Mouse (Mus musculus) thymus, postnatal 36 days (tissue): ENCODE results near the gene Gnat3.
"Not testable (repeated sequence)": the region's sequence is repeated elsewhere in the genome, so short reads cannot be mapped to it uniquely, and the experiment has no call there.

Experiments used
- DNase-seq, 2 experiments: peaks; one replicate each; pipeline ENCODE4 v3.0.0; 2022; ENCODE audit warnings: mixed read lengths in 2 of 2

Gene Gnat3

DNA sequence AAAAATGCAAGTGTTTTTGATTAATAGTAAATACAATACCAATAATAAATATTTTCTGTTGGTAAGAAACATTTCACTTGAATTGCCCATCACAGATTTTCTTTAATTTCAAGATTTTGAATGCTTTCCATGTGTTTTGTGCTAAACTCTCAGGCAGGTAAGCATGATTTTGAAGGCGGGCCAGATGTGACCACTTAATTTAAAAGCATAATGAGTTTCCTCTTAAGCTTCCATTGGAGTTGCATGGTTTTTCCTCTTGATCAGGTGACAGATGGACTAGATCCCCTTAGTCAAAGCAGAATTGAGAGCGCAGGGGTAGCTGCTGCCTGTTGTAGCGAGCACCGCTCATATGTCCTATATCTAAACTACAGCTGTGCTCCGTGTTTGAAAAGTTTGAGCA is at the start of gene Gnat3:
TSS of gene Gnat3 (plus strand) at position 301 of the 400 bp plus-strand sequence.
- DNase-seq = no peak

DNA sequence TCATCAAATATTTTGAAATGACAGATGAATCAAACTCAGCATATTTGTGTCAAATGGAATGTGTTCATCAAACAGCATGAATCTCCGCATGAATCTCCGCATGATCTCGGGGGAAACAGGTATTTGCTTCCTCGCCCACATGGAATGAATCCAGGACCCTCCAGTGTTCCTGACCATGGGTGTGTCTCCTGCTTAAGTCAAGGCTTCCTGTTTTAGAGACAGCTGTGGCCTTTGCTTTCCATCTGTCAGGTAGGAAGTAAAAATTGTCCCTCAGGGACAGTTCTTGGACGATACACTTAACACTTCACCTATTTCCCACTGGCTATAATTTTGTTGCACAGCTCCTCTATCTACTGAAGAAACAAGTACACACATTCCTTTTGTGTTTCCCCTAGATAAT is 43.4 kb upstream of the Gnat3 start:
- DNase-seq = no peak

- no peak for DNase-seq
Measured at GRCm38 (mm10) chr5:17923648-17924047, 38.7 kb upstream of the Gnat3 start.

- no peak for DNase-seq
Measured at GRCm38 (mm10) chr5:17924085-17924518, 38.2 kb upstream of the Gnat3 start.

DNA sequence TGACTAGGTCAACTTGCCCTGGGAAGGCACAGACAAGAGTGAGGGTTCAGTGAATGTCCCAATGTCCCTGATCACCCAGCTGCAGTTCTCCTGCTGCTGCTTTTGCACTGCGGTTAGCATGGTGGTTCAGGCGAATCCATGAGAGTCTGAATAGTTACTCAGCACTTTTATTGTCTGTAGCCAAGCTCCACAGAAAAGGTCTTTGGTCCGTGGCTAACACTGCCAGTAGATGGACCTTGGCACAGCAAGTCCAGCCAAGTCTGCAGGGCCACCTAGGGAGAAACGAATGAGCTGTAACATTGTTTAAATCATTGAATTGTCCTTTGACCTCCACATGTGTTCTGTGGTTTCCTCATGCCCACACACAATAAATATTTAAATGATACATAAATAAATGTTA is 33.9 kb upstream of the Gnat3 start:
- no peak for DNase-seq

GRCm38 (mm10) chr5:17929006-17929567 is 33.3 kb upstream of the Gnat3 start:
- DNase-seq = no peak

GRCm38 (mm10) chr5:17931588-17931987 is 30.8 kb upstream of the Gnat3 start:
- DNase-seq = not testable (repeated sequence)

GRCm38 (mm10) chr5:17934501-17934900 is 27.8 kb upstream of the Gnat3 start:
- DNase-seq = no peak

GRCm38 (mm10) chr5:17938170-17938939 is 24.0 kb upstream of the Gnat3 start:
- no peak for DNase-seq

GRCm38 (mm10) chr5:17956468-17956867 is 5.9 kb upstream of the Gnat3 start:
- DNase-seq = no peak

DNA sequence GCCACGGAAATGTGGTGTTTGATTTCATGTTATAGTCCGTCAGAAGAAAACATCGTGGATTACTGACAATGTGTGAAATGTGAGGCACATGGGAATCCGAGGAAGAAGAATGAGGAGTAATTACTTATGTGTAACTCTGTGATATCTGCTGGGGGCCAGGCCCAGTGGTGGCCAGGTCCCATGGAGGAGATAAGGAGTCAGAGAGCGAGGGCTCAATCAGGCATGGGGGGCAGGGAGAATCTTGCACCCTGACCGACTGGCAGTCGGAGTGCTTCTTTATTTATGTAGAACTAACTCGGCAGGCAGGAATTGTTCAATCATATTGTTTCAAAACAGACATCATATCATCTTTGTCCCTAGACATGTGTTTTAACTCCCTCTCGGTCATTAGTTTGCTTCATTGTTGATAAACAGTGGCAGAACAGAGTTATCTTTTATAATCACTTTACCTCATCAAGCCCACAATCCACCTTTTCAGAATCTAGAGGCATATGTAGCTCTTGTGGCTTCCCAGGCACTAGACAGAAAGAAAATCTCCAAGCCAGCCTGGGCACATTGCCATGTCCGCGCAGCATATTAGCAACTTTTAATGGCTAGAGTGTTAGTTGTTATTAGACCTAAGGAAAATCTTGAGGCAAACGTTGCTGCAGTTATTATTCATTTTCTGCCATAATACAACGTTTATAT is 7.5 kb downstream of the Gnat3 start:
- DNase-seq = no peak

- no peak for DNase-seq
Measured at GRCm38 (mm10) chr5:17970391-17970730, 8.0 kb downstream of the Gnat3 start.

- DNase-seq = no peak
Measured at GRCm38 (mm10) chr5:17980501-17981121, 18.3 kb downstream of the Gnat3 start.

DNA sequence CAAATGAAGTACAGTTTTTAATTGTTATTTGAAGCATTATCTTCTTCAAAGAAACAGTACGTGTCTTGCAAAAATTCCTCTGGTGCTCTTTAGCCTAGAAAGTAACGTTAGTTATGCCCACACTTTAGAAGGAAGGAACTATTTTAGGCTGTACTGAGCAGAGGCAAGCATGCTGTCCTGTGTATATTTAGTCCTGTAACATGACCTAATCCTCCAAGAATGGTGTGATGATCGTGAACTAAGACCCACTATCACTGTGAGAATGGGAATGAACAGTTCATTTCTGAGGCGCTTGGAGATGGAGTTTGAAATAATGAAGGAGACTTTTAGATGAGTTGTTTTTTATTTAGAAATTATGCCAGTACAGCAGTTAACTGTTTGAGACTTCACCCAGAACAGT is 20.4 kb downstream of the Gnat3 start:
- DNase-seq = no peak

DNA sequence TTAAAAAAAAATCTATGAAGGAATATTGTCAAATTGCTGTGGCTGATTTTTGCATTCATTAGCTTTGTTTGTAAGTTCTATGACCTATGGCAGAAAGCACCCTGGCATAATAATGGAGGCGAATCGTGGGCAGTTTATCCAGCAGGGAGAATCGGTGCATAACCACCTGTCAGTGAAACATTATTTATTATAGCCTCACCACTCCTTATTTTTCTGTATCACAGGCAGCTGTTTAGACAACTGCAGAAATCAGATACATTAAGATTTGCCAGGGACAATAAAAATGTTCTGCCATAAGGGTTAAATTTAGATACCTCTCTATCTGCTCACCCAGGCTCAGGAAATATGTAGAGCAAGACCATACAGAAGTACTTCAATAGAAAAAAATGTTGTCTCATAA is 22.2 kb downstream of the Gnat3 start:
- DNase-seq = no peak

DNA sequence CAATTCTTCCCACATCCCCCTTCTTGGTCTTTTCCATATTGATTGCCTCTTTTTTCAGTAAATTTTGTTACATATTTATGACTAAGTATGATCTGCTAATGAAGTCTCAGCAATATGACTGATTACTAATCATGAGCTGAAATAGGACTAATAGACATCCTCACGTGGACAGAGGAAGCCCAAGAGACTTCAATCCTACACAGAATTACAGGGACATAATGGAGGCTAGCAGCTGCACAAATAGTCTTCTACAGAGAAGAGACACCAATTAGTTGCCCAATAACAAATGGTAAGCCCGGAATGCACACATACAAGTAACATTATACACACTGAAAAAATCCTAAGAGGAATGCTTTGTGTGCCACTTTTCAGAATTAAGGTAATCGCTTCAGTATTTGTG is 24.3 kb downstream of the Gnat3 start:
- DNase-seq = no peak

DNA sequence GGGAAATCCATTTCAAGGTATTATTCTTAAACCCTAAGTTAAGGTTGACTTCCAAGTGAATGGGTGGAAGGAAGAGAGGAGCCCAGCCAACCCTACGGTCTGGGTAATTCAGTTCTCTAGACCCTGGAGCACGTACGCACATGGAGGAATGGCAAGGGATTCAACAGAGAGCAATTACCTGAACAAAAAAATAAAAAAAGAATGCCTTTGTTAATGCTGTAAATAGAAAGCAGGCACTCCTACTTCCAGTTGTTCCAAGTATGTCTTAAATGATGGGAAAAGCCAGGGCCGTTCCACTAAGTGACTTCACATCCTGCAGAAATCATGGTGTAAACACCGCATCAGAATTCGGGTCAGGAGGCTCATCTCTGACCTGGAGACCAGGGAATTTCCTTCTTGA is 28.3 kb downstream of the Gnat3 start:
- DNase-seq = no peak

DNA sequence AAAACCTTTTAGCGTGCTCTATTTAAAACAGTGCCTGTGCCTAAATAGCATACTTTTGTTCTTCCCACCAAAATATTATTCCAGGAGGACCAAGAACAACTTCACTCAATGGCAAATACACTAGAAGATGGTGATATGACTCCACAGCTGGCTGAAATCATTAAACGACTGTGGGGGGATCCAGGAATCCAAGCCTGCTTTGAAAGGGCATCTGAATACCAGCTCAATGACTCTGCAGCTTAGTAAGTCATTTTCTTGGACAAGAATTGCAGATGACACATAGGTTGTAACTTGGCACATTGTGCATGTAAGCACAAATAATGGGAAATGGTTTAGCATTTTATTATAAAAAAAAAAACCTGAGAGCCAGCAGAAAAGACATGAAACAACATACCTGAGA is 37.2 kb downstream of the Gnat3 start:
- no peak for DNase-seq

DNA sequence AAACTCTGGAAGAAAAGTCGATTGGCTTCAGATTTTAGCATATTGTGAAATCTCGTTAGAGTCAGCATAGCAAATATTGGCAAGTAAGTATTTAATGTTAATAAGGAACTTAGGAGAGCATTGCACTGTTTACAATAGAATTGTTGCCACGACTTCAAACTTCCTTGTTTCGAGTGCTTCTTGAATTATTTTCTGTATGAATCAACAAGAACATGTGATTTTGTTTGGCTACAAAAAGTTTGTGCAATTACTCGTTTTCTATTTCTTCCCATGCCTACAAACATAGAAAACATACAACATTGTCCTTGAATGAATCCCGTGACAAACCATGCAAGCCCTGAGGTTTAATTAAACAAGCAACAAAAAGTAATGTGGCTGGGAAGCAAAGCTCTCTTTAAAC is 37.8 kb downstream of the Gnat3 start:
- DNase-seq = no peak

- DNase-seq = no peak
Measured at GRCm38 (mm10) chr5:18001646-18002045, 39.3 kb downstream of the Gnat3 start.

GRCm38 (mm10) chr5:18003675-18004074 is 41.3 kb downstream of the Gnat3 start:
- no peak for DNase-seq

DNA sequence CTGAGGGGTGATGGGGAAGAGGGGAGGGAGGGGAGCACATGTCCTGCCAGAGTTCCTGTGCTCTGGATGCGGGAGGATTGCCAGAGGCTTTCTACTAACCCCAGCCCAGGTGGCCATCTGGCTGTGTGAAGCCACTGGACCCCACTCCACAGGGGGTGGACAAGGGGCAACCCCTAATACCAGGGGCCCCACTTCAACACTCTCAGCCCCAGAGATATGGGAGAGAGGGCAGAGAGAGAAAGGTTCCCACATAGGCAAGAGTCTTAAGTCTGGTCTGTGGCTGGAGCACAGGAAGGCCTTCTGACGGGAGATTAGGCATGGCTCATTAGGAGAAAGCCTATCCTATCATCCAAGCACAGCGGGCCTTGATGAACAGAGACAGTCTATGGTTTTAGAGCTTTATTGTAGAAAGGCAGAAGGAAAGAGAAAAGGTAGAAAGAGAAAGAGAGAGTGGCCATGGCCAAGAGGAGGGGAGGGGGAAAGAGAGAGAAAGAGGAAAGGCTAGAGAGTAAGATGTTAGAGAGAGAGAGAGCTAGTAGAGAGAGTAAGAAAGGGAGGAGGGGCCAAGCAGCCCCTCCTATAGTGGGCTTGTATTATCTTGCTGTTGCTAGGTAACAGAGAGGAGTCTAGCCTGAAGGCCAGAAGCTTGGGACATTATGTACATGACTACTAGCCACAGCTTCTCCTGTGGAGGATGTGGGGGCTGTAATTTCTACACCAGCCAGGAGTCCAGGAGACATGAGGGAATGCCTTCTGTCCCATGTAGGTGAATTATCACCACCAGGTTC is 42.7 kb downstream of the Gnat3 start:
- no peak for DNase-seq

- no peak for DNase-seq
Measured at GRCm38 (mm10) chr5:18006157-18006556, 43.8 kb downstream of the Gnat3 start.
